Mouse (Mus musculus): ENCODE results near the gene Efl1. TPM values are rescaled to one million over a fixed set of nuclear protein-coding genes. Genes with fewer than 3 reads are reported as not detected.

Efl1 gene
- not detected in 2 replicates for polyA plus RNA-seq (2012; ENCODE audit: insufficient read depth, insufficient read length, low replicate concordance, missing spikeins)

DNA sequence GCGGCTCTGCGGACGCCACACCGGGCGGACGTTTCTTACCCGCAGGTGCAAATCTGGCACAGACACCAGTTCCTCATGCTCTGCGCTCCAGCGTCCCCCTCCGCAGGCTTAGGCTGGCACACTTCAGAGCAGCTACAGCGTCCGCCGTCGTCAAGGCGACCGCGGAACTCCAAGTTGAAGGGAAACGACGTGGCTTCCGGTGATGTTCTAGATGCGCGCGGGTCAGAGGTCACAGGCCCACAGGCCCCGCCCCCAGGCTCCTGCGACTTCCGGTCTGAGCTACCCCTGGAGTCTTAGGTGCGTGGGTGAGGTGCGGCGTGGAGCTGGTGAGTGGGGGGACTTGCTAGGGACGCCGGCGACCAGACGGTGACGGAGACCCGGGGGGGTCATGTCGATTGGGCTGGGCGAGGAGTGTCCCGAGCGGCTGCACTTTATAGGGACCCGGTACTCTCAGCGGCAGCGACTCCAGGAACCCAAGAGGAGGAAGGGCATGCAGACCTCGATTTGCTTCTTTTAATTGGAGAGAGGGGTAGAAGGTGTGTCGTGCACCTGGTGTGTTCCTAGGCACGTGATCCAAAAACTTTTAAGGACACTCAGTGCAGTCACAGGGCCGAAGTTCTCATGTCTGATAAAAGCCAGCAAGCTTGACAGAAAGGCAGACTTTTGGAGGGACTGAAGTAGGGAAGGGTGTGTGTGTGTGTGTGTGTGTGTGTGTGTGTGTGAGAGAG, at the start of gene Efl1, which contains the start of gene Saxo2:
Efl1 (plus strand) TSS at position 262 of the 728 bp plus-strand sequence.
Saxo2 (minus strand) TSS at position 176 of the 728 bp plus-strand sequence.
- peaks cover 7% of the 10 kb centered on the region; the same call in 1 of the 2 replicates for H3K4me1 ChIP-seq (ENCODE audit: control insufficient read depth, insufficient read depth, low read length)
- WGBS: under 1% methylated on average over 46 of the region's 46 CpGs
- TF ChIP-seq POLR2A (IDR thresholded peaks at IDR 0.05; ENCODE audit: insufficient read depth, low read depth, low read length) (0 out of 2 replicates have a peak, but pooled peaks have one; percentile 46), CTCF (IDR thresholded peaks at IDR 0.05; ENCODE audit: insufficient read depth, low read depth, low read length) (no peak; the same call in 1 of the 2 replicates)
- H3K4me3 ChIP-seq (ENCODE audit: insufficient read depth, low read depth, low read length): peak within 1 kb of the TSS; percentile 90
- H3K27ac ChIP-seq (ENCODE audit: insufficient read depth, low read depth, low read length): no peak within 1 kb of the TSS

DNA sequence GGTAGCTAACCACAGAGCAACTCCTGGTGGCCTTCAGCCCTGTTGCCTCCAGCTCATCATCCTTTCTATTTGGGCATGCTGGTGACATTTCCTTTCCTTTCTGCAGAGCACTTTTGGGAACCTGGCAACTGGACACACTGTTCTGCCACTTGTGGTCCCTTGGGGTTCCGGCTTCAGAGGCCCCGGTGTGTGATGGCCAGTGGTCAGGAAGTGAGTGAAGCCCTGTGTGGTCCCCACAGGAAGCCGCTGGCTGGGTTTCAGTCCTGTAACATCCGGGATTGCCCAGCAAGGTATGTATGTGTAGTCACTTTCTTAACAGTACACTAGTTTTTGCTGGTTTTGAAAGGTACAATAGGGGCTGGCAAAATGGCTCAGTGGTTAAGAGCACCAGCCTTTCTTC, 46.4 kb upstream of the Efl1 start:
- WGBS: 86% methylated on average over 4 of the region's 4 CpGs
- no peak overlapping the region for H3K27ac ChIP-seq (ENCODE audit: insufficient read depth, low read depth, low read length)
- TF ChIP-seq CTCF (IDR thresholded peaks at IDR 0.05; ENCODE audit: insufficient read depth, low read depth, low read length): no peak
- TF ChIP-seq POLR2A (IDR thresholded peaks at IDR 0.05; ENCODE audit: insufficient read depth, low read depth, low read length): no peak
- H3K4me3 ChIP-seq (ENCODE audit: insufficient read depth, low read depth, low read length): no peak overlapping the region
- H3K4me1 ChIP-seq (ENCODE audit: control insufficient read depth, insufficient read depth, low read length): no peaks in the 10 kb centered on the region

- 78% methylated on average over 6 of the region's 6 CpGs for WGBS
- no peak for TF ChIP-seq POLR2A (IDR thresholded peaks at IDR 0.05; ENCODE audit: insufficient read depth, low read depth, low read length)
- TF ChIP-seq CTCF (IDR thresholded peaks at IDR 0.05; ENCODE audit: insufficient read depth, low read depth, low read length): no peak
- Histone ChIP-seq H3K4me3 (ENCODE audit: insufficient read depth, low read depth, low read length) (no peak overlapping the region), H3K27ac (ENCODE audit: insufficient read depth, low read depth, low read length) (no peak overlapping the region), H3K4me1 (ENCODE audit: control insufficient read depth, insufficient read depth, low read length) (no peaks in the 10 kb centered on the region)
These were observed 43.0 kb upstream of the Efl1 start for GRCm38 (mm10) chr7:82605425-82605824.

GRCm38 (mm10) chr7:82609629-82610028, 38.8 kb upstream of the Efl1 start:
- Histone ChIP-seq H3K27ac (ENCODE audit: insufficient read depth, low read depth, low read length) (no peak overlapping the region), H3K4me3 (ENCODE audit: insufficient read depth, low read depth, low read length) (no peak overlapping the region), H3K4me1 (ENCODE audit: control insufficient read depth, insufficient read depth, low read length) (no peaks in the 10 kb centered on the region)
- TF ChIP-seq CTCF (IDR thresholded peaks at IDR 0.05; ENCODE audit: insufficient read depth, low read depth, low read length) (no peak), POLR2A (IDR thresholded peaks at IDR 0.05; ENCODE audit: insufficient read depth, low read depth, low read length) (no peak)
- WGBS: 67% methylated on average over 3 of the region's 3 CpGs

DNA sequence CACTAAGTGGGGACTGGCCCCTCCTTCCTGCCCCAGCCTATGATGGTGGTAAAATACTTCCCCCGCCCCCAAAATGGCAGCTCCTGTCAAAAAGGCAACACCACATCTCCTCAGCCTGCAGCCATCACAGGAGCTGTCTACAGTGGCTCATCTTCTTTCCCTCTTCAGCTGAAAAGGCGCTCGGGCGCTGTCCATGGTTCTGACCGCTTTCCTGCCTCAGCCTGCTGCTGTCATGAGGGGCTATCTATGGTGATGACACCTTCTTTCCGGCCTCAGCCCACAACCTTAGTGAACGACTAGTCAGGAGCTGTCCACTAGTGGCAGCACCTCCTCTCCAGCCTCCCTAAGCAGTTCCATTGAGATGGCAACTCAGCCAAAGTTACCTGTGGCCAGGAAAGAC, 23.1 kb upstream of the Efl1 start:
- WGBS: 38% methylated on average over 7 of the region's 7 CpGs
- no peak for TF ChIP-seq POLR2A (IDR thresholded peaks at IDR 0.05; ENCODE audit: insufficient read depth, low read depth, low read length)
- no peak for TF ChIP-seq CTCF (IDR thresholded peaks at IDR 0.05; ENCODE audit: insufficient read depth, low read depth, low read length)
- Histone ChIP-seq H3K4me3 (ENCODE audit: insufficient read depth, low read depth, low read length) (no peak overlapping the region), H3K27ac (ENCODE audit: insufficient read depth, low read depth, low read length) (no peak overlapping the region), H3K4me1 (ENCODE audit: control insufficient read depth, insufficient read depth, low read length) (no peaks in the 10 kb centered on the region)

DNA sequence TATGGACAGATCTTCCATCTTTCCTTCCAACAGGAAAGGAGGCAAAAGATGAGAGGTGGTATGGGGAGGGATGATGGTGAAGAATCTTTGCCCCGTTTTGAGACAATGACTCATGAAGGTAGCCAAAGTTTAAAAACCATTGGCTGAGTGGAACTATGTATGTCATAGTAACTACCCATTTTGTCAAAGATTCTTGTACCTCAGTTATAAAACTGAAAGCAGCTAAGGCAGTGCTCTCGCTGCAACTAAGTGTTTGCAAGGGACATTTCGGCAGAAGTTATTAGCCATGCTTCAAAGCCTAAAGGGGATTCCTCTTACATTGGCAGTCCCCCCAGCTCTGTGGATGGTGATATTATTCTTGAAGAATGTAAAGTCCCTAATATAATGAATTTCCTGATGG, 1.2 kb upstream of the Efl1 start:
- Histone ChIP-seq H3K4me1 (ENCODE audit: control insufficient read depth, insufficient read depth, low read length) (peaks cover 7% of the 10 kb centered on the region; the same call in 1 of the 2 replicates), H3K27ac (ENCODE audit: insufficient read depth, low read depth, low read length) (no peak overlapping the region), H3K4me3 (ENCODE audit: insufficient read depth, low read depth, low read length) (no peak overlapping the region)
- WGBS: 83% methylated on average over 3 of the region's 3 CpGs
- TF ChIP-seq CTCF (IDR thresholded peaks at IDR 0.05; ENCODE audit: insufficient read depth, low read depth, low read length) (no peak), POLR2A (IDR thresholded peaks at IDR 0.05; ENCODE audit: insufficient read depth, low read depth, low read length) (no peak)

DNA sequence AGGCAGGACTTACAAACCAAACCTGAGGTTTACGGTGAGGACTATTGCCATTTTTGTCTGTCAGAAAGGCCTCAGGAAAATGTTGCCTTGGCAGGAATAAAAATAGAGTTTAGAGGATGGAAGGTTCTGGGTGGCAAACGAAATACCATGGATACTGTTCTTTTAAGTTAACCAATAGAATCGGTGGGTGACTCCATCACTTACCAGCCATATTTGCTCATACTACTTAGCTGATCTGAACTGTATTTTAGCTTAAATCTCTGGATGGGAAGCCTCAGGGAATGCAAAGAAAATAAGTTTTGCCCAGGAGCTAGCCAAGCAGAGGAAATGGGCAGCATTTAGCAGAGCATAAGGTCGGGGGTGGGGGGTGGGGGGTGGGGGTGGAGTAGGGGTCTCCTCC, 505 bp upstream of the Efl1 start:
- no peak overlapping the region for H3K27ac ChIP-seq (ENCODE audit: insufficient read depth, low read depth, low read length)
- WGBS: 17% methylated on average over 4 of the region's 4 CpGs

GRCm38 (mm10) chr7:82649081-82649445, 649 bp downstream of the Efl1 start:
- peaks cover 7% of the 10 kb centered on the region; the same call in 1 of the 2 replicates for H3K4me1 ChIP-seq (ENCODE audit: control insufficient read depth, insufficient read depth, low read length)
- no peak for TF ChIP-seq CTCF (IDR thresholded peaks at IDR 0.05; ENCODE audit: insufficient read depth, low read depth, low read length)
- TF ChIP-seq POLR2A (IDR thresholded peaks at IDR 0.05; ENCODE audit: insufficient read depth, low read depth, low read length): no peak
- H3K27ac ChIP-seq (ENCODE audit: insufficient read depth, low read depth, low read length): no peak overlapping the region
- peak overlapping the region; percentile 90 for H3K4me3 ChIP-seq (ENCODE audit: insufficient read depth, low read depth, low read length)
- 6% methylated on average over 6 of the region's 6 CpGs for WGBS

More for the DNA sequence above, 505 bp upstream of the Efl1 start:
- peaks cover 7% of the 10 kb centered on the region; the same call in 1 of the 2 replicates for H3K4me1 ChIP-seq (ENCODE audit: control insufficient read depth, insufficient read depth, low read length)
- TF ChIP-seq CTCF (IDR thresholded peaks at IDR 0.05; ENCODE audit: insufficient read depth, low read depth, low read length) (no peak), POLR2A (IDR thresholded peaks at IDR 0.05; ENCODE audit: insufficient read depth, low read depth, low read length) (no peak)
- H3K4me3 ChIP-seq (ENCODE audit: insufficient read depth, low read depth, low read length): peak overlapping the region; percentile 90

DNA sequence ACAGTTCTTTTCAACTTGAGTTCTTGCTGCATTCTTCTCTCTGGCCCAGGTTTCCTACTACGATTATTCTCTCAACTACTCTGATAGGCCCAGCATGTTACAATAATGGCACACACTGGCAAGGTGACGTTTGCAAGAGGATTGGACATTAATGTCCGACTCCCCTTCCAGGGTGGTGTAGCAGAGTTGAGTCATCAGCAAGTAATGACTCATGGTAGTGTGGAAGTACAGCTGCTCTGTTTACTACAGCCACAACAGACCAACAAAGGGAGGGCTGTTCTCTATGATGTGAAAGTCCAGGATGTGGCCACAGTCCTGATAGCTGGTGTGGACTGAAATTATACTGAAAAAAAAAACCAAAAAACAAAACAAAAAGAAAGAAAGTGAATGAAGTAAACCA, 16.2 kb downstream of the Efl1 start:
- Histone ChIP-seq H3K4me3 (ENCODE audit: insufficient read depth, low read depth, low read length) (no peak overlapping the region), H3K27ac (ENCODE audit: insufficient read depth, low read depth, low read length) (no peak overlapping the region), H3K4me1 (ENCODE audit: control insufficient read depth, insufficient read depth, low read length) (no peaks in the 10 kb centered on the region)
- WGBS: 46% methylated on average over 3 of the region's 3 CpGs
- no peak for TF ChIP-seq POLR2A (IDR thresholded peaks at IDR 0.05; ENCODE audit: insufficient read depth, low read depth, low read length)
- no peak for TF ChIP-seq CTCF (IDR thresholded peaks at IDR 0.05; ENCODE audit: insufficient read depth, low read depth, low read length)
